Mouse (Mus musculus) spleen, embryonic (tissue): ENCODE results near the gene 1700028J19Rik.

Experiments
- CTCF ChIA-PET: fragments of 350-600 bp; sonication (Branson Sonifier 250); formaldehyde crosslinking; loops from one replicate; lab custom pipeline; 2022; lab: Charles Lee

The 1700028J19Rik gene

DNA sequence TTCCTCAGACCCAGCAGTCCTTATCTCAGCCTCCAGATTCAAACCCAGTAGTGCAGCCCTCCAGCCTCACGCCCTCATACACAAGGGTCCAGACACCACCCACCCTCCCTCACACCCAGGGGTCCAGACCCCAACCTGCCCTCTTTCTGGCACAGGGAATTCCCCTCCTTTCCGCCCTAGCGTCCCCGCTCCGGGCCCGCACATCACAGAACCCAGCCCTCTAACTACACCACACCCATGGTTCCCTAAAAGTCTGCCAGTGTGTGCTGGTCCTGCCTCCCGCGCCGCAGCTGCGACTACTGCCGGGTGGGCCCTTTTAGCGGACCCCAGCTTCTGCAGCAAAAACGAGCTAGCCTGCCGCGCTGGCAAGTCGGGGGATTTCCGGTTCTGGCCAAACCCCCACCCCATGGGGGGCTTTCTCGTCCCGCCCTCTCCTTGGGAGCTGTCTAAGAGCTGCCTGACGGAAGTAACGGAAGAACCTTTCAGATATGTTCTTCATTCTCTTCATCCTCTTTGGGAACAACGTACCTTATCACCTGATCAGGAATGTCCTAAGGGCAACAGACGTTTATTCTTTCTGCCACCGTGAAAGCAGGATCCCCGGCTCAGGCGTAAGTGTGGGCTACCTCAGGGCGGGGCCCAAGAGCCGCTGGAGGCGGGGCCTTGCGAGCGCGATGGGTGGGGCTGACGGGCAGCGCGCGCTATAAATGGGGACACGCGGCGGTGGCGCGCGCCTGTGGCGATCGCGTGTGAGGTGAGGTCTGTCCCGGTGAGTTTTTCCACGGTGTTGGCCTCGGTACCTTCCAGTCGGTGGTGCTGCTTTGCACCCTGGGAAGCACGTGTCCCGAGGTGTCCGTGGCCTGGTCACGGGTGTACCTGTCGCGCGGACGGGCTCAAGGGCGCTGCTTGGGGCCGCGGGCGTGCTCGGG lies at the start of gene 1700028J19Rik, which contains the start of gene 2410002F23Rik:
TSS of gene 1700028J19Rik (minus strand) at position 641 of the 929 bp plus-strand sequence.
TSS of gene 2410002F23Rik (plus strand) at position 668 of the 929 bp plus-strand sequence.
- CTCF ChIA-PET, result interaction anchor here (0.7 kb wide), 1 partner anchor 986 kb away, joined by 6 read pairs; no protein-coding TSS in a partner anchor

DNA sequence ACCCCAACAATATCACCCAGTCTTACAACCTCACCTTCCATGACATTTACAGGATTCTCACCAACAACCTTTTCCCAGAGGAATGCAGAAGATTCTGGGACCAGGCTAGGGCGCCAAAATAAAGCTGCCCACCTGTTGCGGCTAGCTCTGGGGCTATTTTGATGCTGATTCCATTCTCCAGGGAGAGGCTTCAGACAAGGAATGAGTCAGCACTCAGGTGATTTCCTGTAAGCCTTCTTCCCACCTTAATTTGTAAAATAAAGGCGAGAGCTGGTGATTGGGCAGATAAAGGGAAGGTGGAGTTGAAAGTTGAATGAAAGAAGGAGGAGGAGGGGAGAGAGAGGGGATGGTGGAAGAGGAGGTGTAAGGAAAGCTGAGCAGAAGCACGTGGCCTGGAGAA lies 44.9 kb upstream of the 1700028J19Rik start:
- CTCF ChIA-PET, result no interaction called here

GRCm38 (mm10) chr7:44290986-44291385 lies 44.5 kb upstream of the 1700028J19Rik start:
- CTCF ChIA-PET, result no interaction called here

GRCm38 (mm10) chr7:44287760-44288159 lies 41.3 kb upstream of the 1700028J19Rik start:
- CTCF ChIA-PET, result interaction anchor here (0.6 kb wide), 1 partner anchor 23 kb away, joined by 5 read pairs; no protein-coding TSS in a partner anchor

GRCm38 (mm10) chr7:44281586-44281985 lies 35.1 kb upstream of the 1700028J19Rik start:
- CTCF ChIA-PET, result no interaction called here

GRCm38 (mm10) chr7:44280959-44281358 lies 34.5 kb upstream of the 1700028J19Rik start:
- CTCF ChIA-PET, result interaction anchor here (0.6 kb wide), 1 partner anchor 92 kb away, joined by 6 read pairs; no protein-coding TSS in a partner anchor

DNA sequence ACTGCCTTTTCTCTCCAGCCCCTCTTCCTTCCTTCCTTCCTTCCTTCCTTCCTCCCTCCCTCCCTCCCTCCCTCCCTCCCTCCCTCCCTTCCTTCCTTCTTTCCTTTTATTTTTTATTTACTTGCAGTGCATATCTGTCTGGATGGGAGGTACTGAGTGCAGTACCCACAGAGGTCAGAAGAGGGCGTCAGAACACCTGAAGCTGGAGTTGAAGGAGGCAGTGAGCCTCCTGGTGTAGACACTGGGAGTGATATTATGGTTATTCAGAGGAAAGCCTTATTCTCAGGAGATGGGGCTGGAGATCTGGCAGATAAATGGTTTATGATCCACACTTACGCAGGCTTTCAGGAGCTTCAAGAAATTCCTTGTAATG lies 30.7 kb upstream of the 1700028J19Rik start:
- CTCF ChIA-PET, result interaction anchor here (0.8 to 1.2 kb wide), 3 partner anchors 41 to 82 kb away, joined by 4 to 10 read pairs (median 6); no protein-coding TSS in a partner anchor

- CTCF ChIA-PET, result interaction anchor here (0.8 to 1.2 kb wide), 3 partner anchors 42 to 82 kb away, joined by 4 to 10 read pairs (median 6); no protein-coding TSS in a partner anchor
These were observed 30.2 kb upstream of the 1700028J19Rik start for GRCm38 (mm10) chr7:44276461-44277249.

GRCm38 (mm10) chr7:44275546-44275945 lies 29.1 kb upstream of the 1700028J19Rik start:
- CTCF ChIA-PET, result no interaction called here

DNA sequence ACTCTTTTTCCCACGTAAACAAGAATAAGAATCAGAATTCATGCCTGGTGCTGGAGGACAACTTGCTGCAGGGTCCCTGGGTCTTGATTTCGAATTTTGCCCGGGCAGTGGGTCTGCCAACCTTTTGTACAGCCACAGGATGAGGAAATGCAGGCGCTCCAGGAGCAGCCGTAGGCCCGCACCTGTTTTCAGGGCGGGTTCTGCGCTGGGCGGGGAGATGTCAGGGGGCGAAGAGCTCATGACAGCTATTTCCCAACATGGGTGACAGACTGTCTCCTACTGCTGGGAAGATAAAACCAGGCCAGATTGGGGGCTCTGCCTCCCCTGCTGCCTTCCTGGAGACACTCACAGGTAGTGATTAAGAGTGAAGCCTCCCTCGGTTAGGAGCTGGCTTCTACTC lies 27.6 kb upstream of the 1700028J19Rik start:
- CTCF ChIA-PET, result no interaction called here

DNA sequence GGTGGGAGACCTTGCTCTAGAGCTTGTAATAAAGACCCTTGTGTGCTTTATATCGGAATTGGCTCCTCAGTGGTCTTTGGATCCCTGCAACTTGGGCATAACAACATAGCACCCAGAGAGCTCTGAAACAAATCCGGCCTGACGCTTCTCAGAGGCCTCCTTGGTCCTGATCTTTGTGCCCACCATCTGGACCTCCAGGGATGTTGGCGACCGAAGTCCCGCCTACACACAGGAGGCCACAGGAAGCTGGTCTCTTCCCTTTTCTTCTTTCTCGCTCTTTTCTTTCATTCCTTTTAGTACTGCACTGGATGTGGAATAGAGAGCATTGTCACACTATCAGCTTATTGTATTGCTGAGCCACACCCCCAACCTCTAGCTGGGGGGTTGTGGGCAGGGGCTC lies 27.0 kb upstream of the 1700028J19Rik start:
- CTCF ChIA-PET, result no interaction called here

DNA sequence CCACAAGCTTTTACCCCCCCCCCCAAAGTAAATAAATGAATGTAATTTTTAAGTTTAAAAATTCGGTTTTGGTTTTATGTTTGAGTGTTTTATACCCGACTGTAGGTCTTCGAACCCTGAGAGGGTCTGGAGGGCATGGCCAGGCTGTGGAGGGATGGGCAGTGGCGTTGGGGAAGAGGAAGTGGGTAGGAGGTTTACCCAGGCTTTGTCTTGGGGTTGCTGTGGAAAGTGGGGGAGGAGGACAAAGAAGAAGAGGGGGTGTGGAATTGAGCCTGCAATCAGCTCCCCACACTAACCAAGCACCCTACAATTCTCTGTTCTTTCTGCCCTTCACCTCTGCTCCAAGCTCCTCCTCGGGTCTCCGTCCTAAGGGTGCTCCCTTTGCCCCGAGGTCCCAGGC lies 26.1 kb upstream of the 1700028J19Rik start:
- CTCF ChIA-PET, result no interaction called here

- CTCF ChIA-PET, result no interaction called here
These were observed 24.8 kb upstream of the 1700028J19Rik start for GRCm38 (mm10) chr7:44271309-44271708.

DNA sequence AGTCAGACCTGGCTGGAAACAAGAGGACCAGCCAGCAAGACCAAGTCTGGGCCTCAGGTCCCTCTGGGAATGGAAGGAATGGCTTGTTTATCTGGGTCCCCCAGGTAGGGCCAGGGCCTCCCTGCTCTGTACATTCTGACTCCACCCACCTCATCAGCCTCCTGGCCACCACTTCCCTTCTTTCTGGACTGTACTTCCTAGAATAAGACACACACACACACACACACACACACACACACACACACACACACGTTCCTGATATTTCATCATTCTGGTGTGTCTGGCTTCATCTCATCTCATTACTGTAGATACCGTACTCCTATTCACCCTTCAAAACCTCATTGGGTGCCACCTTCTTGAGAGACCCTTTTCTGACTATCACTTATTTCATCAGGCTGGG lies 22.9 kb upstream of the 1700028J19Rik start:
- CTCF ChIA-PET, result no interaction called here

DNA sequence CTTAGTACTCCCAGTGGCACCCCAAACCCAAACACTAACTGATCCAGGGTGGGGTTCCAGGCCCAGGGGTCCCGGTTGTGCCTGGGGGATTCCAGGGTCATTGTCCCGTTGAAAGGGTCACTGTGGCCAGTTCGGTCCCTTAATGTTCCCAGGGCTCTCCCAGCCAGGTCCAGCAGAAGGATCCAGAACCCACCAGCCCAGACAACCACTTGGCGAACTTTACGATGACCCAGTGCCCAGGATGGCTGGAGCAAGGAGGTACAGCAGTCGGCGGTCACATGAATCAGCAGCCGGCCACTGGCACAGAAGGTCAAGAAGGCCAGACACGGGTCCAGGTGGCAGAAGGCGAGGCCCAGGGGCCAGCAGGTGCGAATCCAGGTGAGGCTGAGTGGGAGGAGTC lies 21.6 kb upstream of the 1700028J19Rik start:
- CTCF ChIA-PET, result no interaction called here

GRCm38 (mm10) chr7:44262791-44263643 lies 16.5 kb upstream of the 1700028J19Rik start:
- CTCF ChIA-PET, result interaction anchor here (1.0 to 1.4 kb wide), 3 partner anchors 50 to 88 kb away, joined by 3 to 4 read pairs (median 4); no protein-coding TSS in a partner anchor

- CTCF ChIA-PET, result no interaction called here
These were observed 14.7 kb upstream of the 1700028J19Rik start, which contains the start of gene Gm15517 for GRCm38 (mm10) chr7:44261147-44261546. Gm15517 (plus strand) TSS chr7:44261447.

GRCm38 (mm10) chr7:44260410-44260809 lies 13.9 kb upstream of the 1700028J19Rik start:
- CTCF ChIA-PET, result interaction anchor here (0.6 kb wide), 1 partner anchor 39 kb away, joined by 3 read pairs; no protein-coding TSS in a partner anchor

DNA sequence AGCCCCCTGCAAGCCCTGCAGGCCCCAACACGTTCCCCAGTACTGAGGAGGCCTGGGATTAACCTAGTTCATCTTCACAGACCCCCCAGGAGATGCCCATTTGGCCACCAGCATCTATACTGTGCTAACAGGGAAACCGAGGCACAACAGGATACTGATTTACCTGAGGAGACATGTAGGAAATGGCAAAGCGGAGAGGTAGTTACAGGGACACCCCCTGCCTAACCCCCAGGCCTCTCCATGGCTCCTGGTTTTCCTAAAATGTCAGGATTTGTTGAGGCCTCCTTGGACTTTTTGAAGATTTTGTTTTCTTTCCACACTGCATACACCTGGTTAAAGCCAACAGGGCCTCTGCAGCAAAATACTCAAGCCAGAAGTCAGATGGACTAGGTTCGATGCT lies 10.8 kb upstream of the 1700028J19Rik start, which contains the start of gene Acp4:
TSS of gene Acp4 (minus strand) at position 101 of the 400 bp plus-strand sequence.
- CTCF ChIA-PET, result no interaction called here

DNA sequence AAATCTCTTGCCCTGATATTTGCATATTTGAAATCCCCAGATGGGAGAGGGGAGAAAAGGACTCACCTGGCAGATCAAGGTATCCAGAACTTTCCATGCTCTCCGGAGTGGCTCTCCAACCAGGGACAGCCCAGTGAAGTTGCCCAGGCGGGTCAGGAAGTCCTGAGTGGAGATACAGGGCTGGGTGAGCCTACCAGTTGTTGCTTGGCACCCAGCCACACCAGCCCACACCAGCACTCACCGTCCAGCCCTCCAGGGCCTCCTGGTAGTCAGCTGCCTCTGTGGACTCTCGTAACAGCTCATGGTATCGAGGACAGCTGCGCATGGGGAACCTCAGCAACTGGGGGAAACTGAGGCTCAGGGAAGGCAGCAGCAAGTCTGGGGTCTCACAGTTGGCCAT lies 8.4 kb upstream of the 1700028J19Rik start:
- CTCF ChIA-PET, result no interaction called here
